Mouse (Mus musculus): ENCODE results near the gene Notch1.
A peak's percentile ranks its signal among the peaks of the same experiment; 100 is the strongest.

Gene Notch1

DNA sequence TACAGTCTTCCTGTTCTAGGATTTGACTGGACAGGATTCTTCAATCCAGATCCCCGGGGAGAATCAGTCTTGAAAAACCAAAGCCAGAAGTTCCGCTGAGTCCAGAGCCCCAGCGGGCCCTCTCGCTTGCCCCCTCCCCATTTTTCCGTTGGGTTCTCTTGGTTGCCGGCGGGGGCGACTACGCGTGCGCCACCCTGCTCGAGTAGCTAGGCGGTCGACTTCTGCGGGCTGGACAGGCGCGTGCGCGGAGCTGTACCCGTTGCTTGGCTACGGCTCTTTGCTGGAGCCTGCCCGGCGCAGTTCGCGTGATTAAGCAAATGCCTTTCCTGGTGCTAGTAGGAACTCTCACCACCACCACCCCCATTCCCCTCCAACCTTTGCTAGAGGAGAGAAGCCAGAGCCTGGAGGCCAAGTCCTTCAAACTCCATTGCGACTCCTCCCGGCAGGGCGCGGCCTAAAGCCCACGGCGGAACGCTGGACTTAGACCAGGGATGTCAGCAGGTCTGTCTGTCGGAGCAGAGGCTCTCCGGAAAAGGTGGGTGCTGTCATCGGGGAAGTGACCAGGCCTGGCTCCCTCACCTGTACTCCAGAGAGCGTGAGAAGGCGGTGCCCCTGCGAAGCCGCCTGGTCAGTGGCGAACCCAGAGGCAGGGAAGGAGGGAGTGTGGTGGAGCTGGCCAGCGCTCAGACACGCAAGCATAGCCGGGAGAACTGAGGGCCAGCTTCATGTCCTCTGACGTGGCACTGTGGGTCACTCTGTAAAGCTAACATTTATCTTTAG is 70.6 kb downstream of the Notch1 start:
- peak; percentile 80 for DNase-seq (ENCODE audit: low read depth)

DNA sequence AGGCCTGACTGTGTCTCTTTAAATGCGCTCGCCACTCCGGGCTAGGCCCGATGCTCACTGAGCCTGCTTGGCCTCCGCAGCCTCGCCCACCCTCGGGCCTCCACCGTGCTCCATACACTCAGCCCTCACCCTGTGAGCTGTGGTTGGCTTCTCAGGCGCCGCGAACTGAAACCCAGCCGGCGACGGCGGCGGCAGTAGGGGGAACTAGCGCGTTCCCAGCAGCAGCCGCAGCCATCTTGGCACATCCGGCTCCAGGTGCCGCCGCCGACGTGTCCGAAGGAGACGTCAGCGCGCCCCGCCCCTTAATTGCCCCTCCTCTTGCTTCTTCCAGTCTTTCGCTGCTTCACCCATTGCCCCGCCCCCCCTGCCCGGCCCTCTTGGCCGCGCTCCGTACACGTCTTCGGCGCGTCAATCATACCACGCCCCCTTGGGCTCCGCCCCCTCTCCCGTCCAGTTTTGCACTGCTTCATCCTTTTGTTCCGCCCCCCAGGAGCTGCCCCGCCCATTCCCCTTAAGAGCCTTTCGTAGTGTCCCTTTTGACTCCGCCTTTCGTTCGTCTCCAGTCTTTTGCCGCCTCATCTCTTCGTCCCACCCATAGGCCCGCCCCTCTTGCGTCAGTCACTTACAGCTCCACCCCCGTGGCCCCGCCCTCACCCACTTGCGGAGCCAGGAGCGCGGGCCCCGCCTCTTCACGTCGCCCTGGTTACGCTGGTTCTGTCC is 71.4 kb downstream of the Notch1 start, which contains the start of gene Sec16a:
TSS of gene Sec16a (minus strand) at position 271 of the 720 bp plus-strand sequence.
- peak; percentile 100 for DNase-seq (ENCODE audit: low read depth)

DNA sequence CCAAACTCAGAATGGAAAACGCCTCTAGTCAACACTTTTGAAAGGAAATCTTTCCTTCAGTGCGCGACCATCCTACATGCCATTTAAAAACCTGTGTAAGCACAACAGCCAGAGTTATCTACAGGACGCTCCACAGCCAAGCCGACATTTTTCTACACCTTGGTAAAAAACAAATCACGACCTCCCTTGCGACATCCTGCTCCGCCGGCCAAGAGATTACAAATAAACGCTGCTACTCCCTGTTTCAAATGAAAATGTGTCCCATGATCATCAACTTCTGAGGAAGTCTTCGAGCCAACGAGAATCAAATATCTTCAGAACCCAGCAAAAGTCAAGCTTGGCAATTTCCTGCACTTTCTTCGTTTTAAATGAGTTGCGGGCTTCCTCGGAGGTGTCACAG is 72.1 kb downstream of the Notch1 start:
- no peak for DNase-seq (ENCODE audit: low read depth)

DNA sequence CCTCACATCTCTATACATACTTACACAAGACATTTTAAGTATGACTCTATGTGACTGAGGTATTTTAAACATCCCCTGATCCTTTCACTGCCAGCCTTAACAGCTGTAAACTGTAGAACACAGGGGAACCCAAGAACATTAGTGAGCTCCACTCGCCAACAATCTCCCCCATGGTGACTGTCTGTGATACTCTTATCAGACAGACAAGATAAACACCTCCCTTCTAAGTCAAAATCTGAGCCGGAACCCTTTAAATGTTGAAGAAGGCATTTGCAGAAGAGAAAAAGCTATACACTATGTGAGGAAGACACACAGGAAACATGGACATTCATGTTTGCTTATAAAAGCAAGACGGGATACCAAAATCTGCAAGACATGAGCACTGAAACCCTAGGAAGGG is 72.6 kb downstream of the Notch1 start:
- no peak for DNase-seq (ENCODE audit: low read depth)

DNA sequence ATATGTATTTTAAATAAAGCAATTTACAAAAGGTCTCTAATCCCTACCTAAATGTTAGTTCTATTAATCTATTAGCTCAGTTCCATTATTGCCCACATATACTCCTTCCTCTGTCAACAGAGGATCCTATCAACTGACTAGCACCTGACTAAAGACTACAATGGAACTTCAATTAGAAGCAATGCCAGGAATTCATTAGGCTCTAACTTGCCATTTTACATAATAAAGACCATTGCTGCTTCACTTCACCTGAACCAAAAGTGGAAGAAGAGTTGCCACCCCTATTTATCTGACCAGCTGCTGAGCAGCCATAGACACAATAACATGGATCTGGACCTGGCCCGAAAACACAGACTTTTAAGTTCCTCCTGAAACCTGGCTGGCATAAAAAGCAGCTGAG is 73.6 kb downstream of the Notch1 start:
- DNase-seq (ENCODE audit: low read depth): no peak

DNA sequence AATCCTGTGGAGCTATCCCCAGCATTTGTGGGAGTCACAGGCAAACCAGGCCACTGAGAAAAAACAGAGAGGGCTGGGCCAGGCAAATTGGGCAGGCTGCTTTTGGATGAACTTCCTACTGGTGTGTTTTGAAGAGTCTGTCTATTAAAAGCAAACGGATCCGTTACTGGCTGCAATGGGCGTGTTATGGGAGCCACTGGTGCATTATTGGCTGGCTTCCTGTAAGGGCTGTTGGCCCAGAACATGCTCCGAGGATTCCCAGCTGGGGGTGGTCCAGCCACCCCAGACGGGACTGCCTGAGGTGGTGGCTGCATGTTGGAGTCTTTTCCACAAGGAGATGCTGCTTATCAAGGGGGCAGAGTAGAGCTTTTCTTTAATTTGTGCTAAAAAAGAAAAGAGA is 74.8 kb downstream of the Notch1 start:
- DNase-seq (ENCODE audit: low read depth): no peak

DNA sequence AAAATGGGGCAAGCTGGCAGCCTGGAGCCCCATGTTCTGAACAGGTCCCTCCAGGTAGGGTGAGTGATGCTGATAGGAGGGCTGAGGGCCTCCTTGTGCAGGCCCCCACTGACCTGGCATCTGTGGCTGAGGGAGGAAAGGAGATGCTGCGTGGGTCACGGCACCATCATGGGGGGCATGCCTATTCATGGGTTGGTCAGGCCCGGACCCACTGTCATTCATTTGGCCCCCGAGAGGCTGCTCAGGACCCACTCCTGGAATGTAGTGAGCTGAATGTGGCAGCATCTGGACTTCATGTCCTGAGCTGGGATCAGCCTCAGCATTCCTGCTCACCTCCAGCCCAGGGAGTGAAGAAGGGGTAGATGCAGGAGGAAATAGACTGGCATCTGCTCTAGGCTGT is 75.2 kb downstream of the Notch1 start:
- no peak for DNase-seq (ENCODE audit: low read depth)

DNA sequence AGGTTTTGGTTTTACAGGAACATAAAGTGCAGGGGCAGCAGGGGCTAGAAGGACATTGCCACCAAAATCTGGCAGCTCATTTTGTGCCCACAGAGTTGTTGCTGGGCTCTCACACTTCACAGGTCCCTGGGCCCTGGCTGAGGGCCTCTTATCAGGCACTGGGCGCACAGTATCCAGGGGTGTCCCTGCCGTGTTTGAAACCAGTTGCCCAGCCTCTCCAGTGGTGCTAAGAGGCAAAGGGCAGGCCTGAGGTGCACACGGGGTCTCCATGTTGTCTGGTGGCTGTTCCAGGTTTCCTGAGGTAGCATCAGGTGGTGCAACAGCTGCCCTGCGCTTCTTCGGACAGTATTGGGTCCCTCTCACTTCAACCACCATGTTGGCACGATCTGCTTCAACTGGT is 76.8 kb downstream of the Notch1 start:
- DNase-seq (ENCODE audit: low read depth): no peak

DNA sequence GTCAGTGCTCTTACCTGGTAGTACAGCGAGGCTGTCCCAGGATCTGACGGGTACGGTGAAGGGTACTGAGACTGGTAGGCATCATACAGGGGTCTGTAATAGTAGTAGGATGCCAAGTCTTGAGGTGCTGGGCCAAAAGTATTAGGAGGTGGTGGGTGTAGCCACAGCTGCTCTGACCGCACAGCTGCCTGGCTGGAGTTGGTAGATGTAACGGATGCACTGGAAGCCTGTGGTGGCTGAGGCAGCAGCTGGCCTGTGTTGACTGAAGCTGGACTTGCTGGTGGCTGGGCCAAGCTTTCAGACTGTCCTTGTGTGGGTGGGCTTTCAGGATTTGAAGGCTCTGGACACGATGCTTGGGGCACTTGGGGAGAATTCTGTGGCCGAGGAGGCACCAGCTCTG is 78.1 kb downstream of the Notch1 start:
- no peak for DNase-seq (ENCODE audit: low read depth)

DNA sequence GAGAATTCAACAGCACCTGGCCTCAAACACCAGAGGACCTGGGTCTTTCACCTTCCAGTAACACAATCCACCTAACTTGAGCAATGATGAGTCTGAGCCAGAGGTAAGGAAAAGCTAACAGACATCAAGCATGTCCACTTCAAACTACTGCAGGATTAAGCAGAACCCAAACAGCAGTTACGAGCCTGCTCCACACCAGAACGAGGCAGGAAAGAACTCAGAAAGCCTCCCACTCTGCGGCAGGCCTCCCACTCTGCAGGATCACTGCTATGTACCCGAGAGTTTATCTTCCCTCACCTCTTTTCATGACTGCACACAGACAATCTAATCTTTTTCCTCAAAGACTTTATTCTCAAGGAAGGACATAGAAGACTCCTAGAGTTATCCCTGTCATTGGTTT is 79.2 kb downstream of the Notch1 start:
- no peak for DNase-seq (ENCODE audit: low read depth)

DNA sequence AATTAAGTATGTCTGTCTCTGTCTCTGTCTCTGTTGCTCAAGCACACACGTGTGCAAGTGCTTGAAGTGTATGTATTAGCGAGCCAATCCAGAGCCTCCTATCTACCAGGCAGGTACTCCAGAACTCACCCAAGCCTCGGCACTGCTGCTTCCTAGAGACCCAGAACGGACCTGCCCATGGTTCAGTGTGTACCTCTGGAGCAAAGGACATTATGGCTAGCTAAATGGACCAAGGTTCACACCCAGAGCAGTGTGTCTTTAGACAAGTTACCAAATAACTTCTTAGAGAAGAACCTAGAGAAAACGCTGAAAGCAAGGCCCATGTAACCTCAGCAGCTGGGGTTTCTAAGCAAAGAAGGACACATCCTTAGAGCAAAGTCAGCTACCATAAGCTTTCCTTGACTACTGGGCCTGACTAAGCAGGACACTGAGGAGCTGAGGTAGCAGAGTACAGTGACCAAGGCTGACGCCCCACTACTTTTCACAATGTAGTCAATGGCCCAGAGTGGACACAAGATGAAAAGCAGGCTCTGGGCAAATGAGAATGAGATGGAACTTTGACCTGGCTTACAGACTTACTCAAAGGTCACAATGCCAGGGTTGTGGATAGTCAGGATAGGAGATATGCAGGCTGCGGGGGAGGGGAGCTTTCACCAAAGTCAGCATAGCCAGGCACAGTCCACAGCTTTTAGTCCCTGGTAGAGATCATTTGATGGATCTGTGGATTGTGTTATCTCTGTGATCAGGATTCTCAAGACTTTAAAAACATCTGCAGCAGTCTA is 81.5 kb downstream of the Notch1 start:
- no peak for DNase-seq (ENCODE audit: low read depth)

DNA sequence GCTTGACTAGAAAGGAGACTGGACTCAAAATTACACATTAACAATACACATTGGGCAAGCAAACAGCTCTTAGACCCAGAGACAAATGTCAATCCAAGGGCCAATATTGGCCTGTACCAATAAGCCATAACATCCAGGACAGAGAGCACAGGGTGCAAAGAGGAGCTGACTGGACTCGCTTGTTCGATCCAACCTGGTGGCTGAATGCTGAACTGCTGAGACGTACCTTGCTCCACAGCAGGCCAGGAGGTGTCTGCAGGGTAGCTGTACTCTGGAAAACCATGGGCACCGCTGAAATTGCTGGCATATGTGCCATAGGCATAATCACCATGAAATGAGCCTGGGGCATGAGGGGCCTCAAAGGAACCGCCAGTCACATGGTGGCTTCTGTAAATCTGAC is 86.6 kb downstream of the Notch1 start:
- DNase-seq (ENCODE audit: low read depth): no peak

DNA sequence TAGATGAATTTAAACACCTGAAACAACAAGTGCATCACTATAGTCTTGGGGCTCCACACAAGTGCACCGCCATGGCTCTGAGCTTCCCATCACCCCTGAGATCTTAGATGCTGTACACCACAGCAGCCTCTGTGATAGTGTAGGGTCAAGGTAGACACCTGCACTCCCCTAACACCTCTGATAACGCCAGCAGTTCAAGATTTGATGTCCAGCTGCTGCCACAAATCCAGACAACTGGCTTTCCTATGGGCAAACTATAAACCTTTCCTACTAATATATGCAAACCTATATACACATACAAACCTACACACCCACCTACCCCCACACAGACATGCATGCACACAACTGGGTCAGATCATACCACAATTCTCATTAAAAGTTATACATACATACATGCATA is 91.9 kb downstream of the Notch1 start:
- no peak for DNase-seq (ENCODE audit: low read depth)

DNA sequence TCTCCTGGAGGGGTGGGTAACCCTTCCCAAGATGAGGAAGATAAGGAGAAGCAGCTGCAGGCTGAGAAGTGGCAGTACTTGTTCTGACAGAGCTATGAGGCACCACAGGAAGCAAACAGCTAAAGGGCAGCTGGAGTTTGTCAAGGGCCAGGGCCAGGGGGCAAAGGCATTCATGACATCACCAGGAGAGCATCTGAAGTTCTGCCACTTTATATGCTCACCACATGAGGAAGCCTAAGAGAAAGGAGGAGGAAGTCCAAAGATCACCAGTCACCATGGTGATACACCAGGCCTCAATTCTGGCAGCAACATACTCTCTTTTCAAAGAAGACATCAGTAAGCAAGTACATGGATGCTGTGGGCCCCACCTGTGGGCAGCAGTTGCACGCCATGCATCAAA is 93.4 kb downstream of the Notch1 start:
- no peak for DNase-seq (ENCODE audit: low read depth)

DNA sequence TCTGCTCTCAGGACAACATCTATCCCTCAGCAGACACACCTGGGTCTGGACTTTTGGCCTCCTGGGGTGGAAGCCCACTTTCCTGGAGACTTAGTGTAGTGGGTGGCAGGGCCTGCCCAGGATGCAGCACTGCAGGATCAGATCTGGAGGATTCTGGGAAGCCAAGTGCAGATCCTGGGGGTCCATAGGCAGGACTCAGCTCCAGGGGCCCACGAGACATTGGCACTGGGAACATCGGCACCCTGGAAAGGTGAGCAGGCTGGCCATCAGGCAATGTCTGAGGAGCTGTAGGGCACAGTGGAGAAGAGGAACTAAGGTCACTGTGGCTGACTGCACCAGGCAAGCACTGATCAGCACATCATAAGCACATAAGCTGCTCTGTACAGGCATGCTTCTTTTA is 94.5 kb downstream of the Notch1 start:
- no peak for DNase-seq (ENCODE audit: low read depth)

DNA sequence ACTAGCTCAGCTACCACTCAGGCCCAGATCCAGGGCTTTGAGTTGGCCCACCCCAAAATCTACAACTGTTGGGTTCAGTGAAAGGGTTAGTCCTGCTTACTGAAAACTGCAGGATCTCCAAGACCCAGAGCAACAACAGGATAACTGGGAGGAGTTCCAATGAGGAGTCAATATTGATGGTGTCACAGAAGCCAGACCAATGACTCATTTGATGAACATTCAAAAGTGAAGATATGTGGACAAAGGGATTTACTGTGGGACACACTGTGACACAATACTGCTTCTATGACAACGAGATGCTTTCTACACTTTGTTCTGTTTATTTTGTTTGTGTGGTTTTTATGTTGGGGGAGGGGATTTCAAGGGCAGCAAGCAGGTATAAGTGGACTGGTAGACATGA is 98.3 kb downstream of the Notch1 start:
- no peak for DNase-seq (ENCODE audit: low read depth)

DNA sequence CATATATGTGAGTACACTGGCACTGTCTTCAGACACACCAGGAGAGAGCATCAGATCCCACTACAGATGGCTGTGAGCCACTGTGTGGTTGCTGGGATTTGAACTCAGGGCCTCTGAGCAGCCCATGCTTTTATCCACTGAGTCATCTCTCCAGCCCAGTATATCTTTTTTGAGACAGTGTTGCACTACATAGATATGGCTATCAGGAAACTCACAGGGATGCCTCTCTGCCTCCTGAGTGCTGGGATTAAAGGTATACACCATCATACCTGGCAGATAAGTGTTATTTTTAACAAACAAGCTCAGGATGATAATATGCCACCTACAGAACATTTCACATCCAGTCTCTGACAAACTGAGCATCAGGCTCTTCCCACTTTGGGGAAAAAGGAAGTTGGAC is 99.4 kb downstream of the Notch1 start:
- no peak for DNase-seq (ENCODE audit: low read depth)

DNA sequence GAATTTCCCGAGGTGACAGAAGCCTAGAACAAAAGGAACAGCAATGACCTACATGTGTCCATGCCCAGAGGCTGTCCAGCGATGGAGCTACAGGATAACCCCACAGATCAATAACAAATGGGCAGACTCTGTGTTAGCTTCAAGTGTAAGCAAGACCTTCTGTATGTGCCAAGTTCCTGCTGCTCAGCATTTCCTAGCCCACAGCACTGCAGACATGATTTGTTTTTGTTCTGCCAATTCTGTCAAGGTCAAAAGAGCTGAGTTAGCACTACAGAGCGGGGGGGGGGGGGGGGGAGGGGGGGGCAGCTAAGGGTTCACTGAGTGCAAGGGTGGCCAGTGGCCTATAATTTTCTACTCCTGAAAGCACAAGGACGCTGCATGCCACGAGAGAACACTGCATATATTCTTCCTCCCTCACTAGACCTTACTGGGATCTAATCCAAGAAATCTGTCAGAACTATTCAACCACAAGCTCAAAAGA is 105.5 kb downstream of the Notch1 start:
- DNase-seq (ENCODE audit: low read depth): no peak

DNA sequence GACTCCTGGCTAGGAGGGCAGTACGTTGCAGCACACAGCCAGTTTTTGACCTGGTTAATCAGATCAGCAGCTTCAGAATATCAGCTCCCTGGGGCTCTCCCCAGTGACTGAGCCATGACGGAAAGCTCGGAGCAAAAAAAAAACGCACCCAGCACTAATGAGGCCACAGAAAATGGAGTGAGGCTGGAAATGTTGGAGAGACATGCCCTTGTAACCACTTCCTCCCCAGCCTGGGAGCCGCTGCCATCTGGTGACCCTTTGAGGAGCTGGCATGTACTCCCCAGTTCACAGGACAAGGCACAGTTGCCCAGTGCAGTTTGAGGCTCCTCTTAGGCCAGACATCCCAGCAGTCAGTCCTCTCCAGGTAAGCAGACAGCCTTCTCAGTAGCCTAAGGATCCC is 106.4 kb downstream of the Notch1 start:
- no peak for DNase-seq (ENCODE audit: low read depth)

DNA sequence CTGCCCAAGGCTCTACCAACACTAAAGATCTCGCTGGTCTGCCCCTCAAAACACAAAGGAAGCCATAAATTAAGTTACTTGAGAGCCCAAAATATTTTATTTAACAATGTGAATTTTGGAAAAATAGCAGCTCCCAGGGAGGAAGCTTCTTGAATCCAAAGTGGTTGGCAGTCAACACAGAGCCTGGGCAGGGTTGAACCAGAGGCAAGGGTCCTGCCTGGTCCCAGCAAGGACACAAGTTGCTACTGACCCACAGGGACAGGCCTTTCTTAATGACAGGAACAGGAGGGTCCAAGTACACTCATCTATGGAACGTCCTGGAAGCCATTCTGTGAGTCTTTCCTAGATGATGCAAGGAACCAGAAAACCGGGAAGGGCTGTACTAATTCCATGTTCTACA is 107.1 kb downstream of the Notch1 start:
- no peak for DNase-seq (ENCODE audit: low read depth)

DNA sequence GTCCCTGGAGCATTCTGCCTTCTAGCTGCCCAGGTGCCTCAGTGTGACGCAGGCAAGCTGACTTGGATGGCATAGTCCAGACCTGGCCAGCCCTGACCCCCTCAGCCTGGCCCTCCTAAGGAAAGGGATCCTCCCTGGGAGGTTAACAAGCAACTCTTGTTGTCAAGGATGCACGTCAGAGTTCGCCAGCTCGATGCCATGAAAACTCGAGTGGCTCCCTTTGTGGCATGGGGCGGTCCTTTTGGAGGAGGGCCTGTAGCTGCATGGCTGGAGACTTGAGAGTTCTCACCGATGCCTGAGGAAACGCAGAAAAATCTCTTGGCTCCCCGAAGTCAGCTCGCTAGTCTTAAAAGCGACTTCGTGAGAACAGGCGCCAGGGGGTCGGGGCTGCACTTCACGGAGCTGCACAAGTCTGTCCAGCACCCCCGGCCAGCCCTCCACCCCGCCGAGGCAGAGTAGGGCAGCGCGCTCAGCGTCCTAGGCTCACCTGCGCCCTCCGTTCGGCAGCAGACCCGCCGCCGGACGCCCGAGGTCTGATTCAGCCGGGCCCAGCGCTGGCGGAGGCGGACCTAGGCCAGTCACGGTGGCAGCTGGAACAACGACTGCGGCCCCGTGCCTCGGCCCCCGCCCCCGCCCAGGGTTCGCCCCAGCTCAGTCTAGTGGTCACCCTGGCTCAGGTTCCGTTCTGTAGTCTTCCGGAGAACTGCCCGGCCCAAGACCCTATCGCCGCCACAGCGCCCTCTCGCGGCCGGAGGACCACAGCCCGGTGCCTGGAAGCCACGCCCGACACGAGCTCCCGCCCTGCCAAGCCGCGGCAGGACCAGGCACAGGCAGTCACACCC is 107.7 kb downstream of the Notch1 start, which contains the start of gene Inpp5e:
TSS of gene Inpp5e (minus strand) at position 689 of the 842 bp plus-strand sequence.
- peak; percentile 89 for DNase-seq (ENCODE audit: low read depth)

All from c-Kit-positive CD71-negative TER-119-negative erythroid progenitor cells, embryonic 14.5 days (primary cell).